Mouse (Mus musculus) testis, adult 2 months (tissue): ENCODE measurements at regions not wholly inside any gene's neighbourhood (a gene's known extent, or its start where the extent isn't known, plus 50 kb on each side); places are given as distances from the start of the nearest gene placed in this dataset.

Experiments used
- H3K27ac ChIP-seq: fragments of 200-500 bp; 2 replicates; pipeline ENCODE4 v1.5.1; 2012; ENCODE audit warnings: low read depth, low read length; ENCODE audit not compliant: control insufficient read depth, insufficient read depth
- H3K27me3 ChIP-seq: fragments of 200-500 bp; 2 replicates; pipeline ENCODE4 v1.6.1; 2012; ENCODE audit warnings: mild to moderate bottlenecking, low read length, moderate library complexity; ENCODE audit not compliant: control insufficient read depth, insufficient read depth
- H3K36me3 ChIP-seq: fragments of 200-500 bp; 2 replicates; pipeline ENCODE4 v1.6.1; 2012; ENCODE audit warnings: mild to moderate bottlenecking, low read length; ENCODE audit not compliant: control insufficient read depth, insufficient read depth
- H3K4me1 ChIP-seq: fragments of 200-500 bp; 2 replicates; pipeline ENCODE4 v1.6.1; 2012; ENCODE audit warnings: low read length; ENCODE audit not compliant: control insufficient read depth, insufficient read depth
- H3K4me3 ChIP-seq: fragments of 200-500 bp; 2 replicates; pipeline ENCODE4 v1.5.1; 2012; ENCODE audit warnings: low read depth, mild to moderate bottlenecking, low read length, moderate library complexity, mixed read lengths; ENCODE audit not compliant: control insufficient read depth
- CTCF ChIP-seq: fragments of 200-500 bp; IDR thresholded peaks from 2 replicates; pipeline ENCODE4 v1.5.1; 2012; ENCODE audit warnings: low read depth, mild to moderate bottlenecking, inconsistent platforms, low read length, moderate library complexity; ENCODE audit not compliant: control insufficient read depth, insufficient read depth, insufficient replicate concordance
- POLR2A ChIP-seq: fragments of 200-500 bp; IDR thresholded peaks from 2 replicates; pipeline ENCODE4 v1.6.1; 2012; ENCODE audit warnings: low read depth, mild to moderate bottlenecking, inconsistent platforms, low read length, moderate library complexity; ENCODE audit not compliant: control insufficient read depth

DNA sequence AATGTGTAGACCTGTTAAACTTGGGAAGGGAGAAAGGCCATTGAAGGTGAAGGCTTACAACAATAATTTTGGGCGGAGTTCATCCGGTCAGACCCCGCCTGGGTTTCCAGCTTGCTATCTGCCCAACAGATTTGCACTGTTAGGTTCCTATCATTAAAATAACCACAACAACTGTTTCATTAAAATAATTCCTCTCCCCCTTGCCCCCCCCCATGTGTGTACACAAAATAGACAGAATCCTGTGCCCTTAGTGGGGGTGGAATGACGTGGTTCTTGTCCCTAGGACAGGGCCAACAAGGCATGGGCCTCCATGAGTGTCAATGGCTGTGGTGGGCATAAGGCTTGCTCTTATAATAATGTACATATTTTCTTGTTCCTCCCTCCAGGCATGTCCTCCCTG, 65.6 kb upstream of the Ccn6 start:
- H3K4me3 ChIP-seq: no peak overlapping the region
- TF ChIP-seq POLR2A: no peak
- no peak for TF ChIP-seq CTCF
- no peak overlapping the region for H3K27ac ChIP-seq
- H3K36me3 ChIP-seq: no peaks in the 10 kb centered on the region
- peaks cover 5% of the 10 kb centered on the region for H3K4me1 ChIP-seq
- H3K27me3 ChIP-seq: no peaks in the 10 kb centered on the region

DNA sequence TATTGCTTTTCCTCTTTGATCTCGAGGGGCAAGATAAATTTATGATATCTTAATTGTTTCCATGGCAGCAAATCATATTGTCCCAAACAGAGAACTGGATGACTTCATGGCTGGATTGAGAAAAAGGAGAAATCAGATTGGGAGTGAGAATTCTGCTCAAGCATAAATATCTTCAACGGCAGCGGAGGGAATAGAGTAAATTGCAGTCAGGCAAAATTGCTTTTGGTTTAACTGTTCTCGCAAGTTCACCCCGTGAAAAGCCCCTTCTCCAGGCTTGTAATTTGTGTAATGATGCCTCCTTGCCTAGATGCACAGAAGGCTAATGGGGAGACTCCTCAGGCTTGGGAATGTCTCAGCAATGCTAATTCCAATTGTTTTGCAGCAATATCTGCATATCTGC, 64.4 kb upstream of the Ccn6 start:
- H3K27me3 ChIP-seq: no peaks in the 10 kb centered on the region
- no peak overlapping the region for H3K27ac ChIP-seq
- no peaks in the 10 kb centered on the region for H3K36me3 ChIP-seq
- no peak for TF ChIP-seq POLR2A
- no peak for TF ChIP-seq CTCF
- no peak overlapping the region for H3K4me3 ChIP-seq
- peaks cover under 1% of the 10 kb centered on the region for H3K4me1 ChIP-seq

DNA sequence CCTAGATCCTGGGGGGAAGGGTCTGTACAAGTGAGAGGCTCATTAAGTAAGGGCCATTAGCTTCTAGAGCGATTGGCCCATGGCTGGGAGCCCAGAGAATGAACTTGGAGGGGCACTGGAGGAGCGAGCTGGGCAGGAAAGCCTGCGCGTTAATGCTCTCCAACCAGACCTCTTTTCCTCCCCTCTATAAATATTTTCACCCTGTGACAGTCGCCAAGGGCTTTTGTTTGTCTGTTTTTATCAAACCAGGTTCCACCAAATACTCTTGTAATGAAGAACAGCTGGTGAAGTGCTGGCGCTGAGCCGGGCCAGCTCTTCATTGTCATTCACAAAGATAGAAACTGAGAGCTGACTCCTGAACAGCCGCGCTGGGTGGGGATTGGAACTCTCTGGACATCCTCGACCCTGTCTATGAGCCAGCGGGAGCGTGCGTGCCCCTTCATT, 63.9 kb upstream of the Ccn6 start:
- Histone ChIP-seq H3K27ac (no peak overlapping the region), H3K4me3 (no peak overlapping the region), H3K4me1 (no peaks in the 10 kb centered on the region), H3K36me3 (no peaks in the 10 kb centered on the region), H3K27me3 (no peaks in the 10 kb centered on the region)
- no peak for TF ChIP-seq POLR2A
- no peak for TF ChIP-seq CTCF

DNA sequence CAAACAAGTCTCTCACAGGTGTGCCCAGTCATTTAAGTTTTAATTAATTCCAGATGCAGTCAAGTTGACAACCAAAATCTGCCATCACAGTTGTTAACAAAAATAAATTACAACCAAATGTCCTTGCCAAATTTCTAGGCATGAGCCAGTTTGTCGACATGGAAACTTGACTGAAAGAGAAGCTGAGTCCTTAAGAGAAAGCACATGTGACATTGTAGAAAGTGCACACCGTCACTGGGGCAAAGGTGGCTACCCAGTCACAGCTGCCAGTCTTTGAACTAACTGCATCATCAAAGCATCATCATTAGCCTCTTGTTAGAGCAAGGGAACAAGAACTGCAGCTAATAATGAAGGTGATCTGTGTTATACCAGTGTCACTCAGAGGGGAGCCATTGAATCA, 62.9 kb upstream of the Ccn6 start:
- H3K4me3 ChIP-seq: no peak overlapping the region
- no peaks in the 10 kb centered on the region for H3K36me3 ChIP-seq
- no peaks in the 10 kb centered on the region for H3K4me1 ChIP-seq
- TF ChIP-seq CTCF (no peak), POLR2A (no peak)
- H3K27me3 ChIP-seq: no peaks in the 10 kb centered on the region
- no peak overlapping the region for H3K27ac ChIP-seq

DNA sequence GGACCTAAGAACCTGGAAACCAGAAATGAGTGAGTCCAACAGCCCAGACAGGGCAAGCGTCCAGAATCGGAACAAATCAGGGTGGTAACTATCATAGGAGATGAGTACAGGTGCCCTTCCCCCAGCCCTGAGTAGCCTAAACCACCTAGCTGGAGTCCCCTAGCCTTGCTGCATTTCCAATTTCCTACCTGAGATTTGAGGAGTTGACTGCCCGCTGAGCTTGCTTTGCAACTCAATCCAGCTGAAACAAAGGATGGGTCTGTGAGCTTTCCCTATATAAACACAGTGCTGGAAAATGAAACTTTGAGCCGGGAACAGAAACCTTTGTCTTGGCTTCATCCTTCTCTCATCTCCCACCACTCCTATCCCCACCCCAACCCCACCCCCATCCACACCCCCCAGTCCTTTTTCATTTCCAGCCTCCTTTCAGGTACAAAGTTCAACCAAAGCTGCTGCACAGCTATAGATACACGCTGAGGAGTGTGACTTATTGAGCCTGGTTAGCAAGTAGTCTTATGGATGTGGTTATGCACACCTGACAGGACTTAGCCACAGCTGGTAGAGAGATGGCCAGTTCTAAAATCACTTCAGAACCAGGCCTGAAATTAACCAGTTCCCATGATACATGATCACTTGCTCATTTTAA, 61.0 kb upstream of the Ccn6 start:
- Histone ChIP-seq H3K36me3 (no peaks in the 10 kb centered on the region), H3K4me3 (no peak overlapping the region), H3K27me3 (no peaks in the 10 kb centered on the region), H3K4me1 (no peaks in the 10 kb centered on the region), H3K27ac (no peak overlapping the region)
- TF ChIP-seq POLR2A: no peak
- no peak for TF ChIP-seq CTCF

DNA sequence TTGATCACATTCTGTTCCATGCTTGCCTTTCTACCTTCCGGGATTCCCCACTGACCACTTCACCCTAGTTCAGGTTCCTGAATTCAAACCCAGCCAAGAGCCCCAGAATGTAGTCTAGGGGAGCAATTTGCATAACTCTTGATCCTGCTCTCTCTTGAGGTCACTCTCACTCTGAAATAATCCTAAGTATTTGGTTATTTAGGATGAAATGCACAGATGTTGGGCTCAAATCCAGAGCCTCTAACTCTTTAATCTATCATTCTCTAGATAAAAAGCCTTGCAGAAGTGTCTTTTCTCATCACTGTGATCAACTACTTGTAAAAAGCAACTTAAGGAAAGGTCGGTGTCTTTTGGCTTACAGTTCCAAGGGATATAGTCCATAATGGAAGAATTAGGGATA, 57.4 kb upstream of the Ccn6 start:
- peaks cover 2% of the 10 kb centered on the region for H3K4me1 ChIP-seq
- H3K27me3 ChIP-seq: no peaks in the 10 kb centered on the region
- no peaks in the 10 kb centered on the region for H3K36me3 ChIP-seq
- TF ChIP-seq POLR2A (no peak), CTCF (no peak)
- no peak overlapping the region for H3K4me3 ChIP-seq
- no peak overlapping the region for H3K27ac ChIP-seq

DNA sequence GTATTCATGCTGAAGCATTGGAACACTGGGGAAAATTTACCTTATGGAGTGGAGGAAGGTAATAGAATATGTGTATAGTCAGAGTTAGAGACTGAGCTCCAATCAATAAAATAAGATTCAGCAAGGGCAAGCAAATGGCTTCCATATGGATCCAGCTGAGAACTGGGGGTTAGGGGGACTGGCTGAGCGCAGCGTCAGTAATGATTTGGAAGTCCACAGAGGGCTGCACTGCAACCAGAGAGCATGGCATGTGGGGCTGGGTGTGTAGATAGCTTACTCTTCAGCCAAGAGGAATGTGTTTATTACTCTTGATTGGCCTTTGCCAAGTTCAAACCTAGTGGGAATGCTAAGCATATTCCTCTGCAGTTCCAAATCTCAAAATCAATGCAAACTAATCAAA, 55.8 kb upstream of the Ccn6 start:
- no peak for TF ChIP-seq CTCF
- no peak for TF ChIP-seq POLR2A
- H3K36me3 ChIP-seq: no peaks in the 10 kb centered on the region
- H3K4me1 ChIP-seq: peaks cover 3% of the 10 kb centered on the region
- H3K4me3 ChIP-seq: no peak overlapping the region
- H3K27me3 ChIP-seq: no peaks in the 10 kb centered on the region
- no peak overlapping the region for H3K27ac ChIP-seq
